Mouse (Mus musculus) liver, adult 2 months (tissue): ENCODE results near the gene Lmtk3. TPM values are rescaled to one million over a fixed set of nuclear protein-coding genes. Genes with fewer than 3 reads are reported as not detected.

Experiments
- DNase-seq: peaks from one replicate; pipeline ENCODE4 v3.0.0-alpha.2; 2011; ENCODE audit warnings: low read depth, low spot score; ENCODE audit errors: extremely low read depth
- H3K27ac ChIP-seq: fragments of 200-500 bp; replicated peaks from 2 replicates; pipeline ENCODE4 v1.5.1; 2012; ENCODE audit warnings: low read depth, mild to moderate bottlenecking, control low read depth, inconsistent platforms, low read length; ENCODE audit not compliant: insufficient read depth
- H3K27me3 ChIP-seq: fragments of 200-500 bp; 2 replicates; pipeline ENCODE4 v1.6.1; 2012; ENCODE audit warnings: mild to moderate bottlenecking, moderate library complexity, low read length, inconsistent platforms; ENCODE audit not compliant: control insufficient read depth, insufficient read depth
- H3K36me3 ChIP-seq: fragments of 200-500 bp; 2 replicates; pipeline ENCODE4 v1.6.1; 2012; ENCODE audit warnings: low read length, inconsistent platforms; ENCODE audit not compliant: control insufficient read depth, insufficient read depth
- H3K4me1 ChIP-seq: fragments of 200-500 bp; 2 replicates; pipeline ENCODE4 v1.6.1; 2011; ENCODE audit warnings: low read length; ENCODE audit not compliant: control insufficient read depth, insufficient read depth
- H3K4me3 ChIP-seq: fragments of 200-500 bp; 2 replicates; pipeline ENCODE4 v1.5.1; 2011; ENCODE audit warnings: low read depth, mild to moderate bottlenecking, control low read depth, low read length, moderate library complexity; ENCODE audit not compliant: insufficient read depth
- H3K79me2 ChIP-seq: fragments of 200-500 bp; 2 replicates; pipeline ENCODE4 v1.6.1; 2012; ENCODE audit warnings: inconsistent platforms, mild to moderate bottlenecking, low read length, moderate library complexity; ENCODE audit not compliant: control insufficient read depth, insufficient read depth
- H3K9ac ChIP-seq: fragments of 200-500 bp; 2 replicates; pipeline ENCODE4 v1.6.1; 2012; ENCODE audit warnings: low read depth, mild to moderate bottlenecking, control low read depth, inconsistent platforms, low read length
- CTCF ChIP-seq: fragments of 200-500 bp; IDR thresholded peaks from 2 replicates; pipeline ENCODE4 v1.5.1; 2011; ENCODE audit warnings: low read depth, low read length, control low read depth
- POLR2A ChIP-seq: fragments of 200-500 bp; IDR thresholded peaks from 2 replicates; pipeline ENCODE4 v1.6.1; 2011; ENCODE audit warnings: low read length, control low read depth; ENCODE audit not compliant: insufficient read depth; ENCODE audit errors: extremely low read depth
- WGBS: fragments of 180-500 bp; shearing (Covaris S2); methylation state at CpG from one replicate; pipeline ENCODE4 v1.1.7; 2018; 5-methylcytosine and 5-hydroxymethylcytosine counted together
- polyA plus RNA-seq: library from polyadenylated mRNA; depleted of rRNA; stranded (reverse); fragments of >200 nt; gene quantifications from 2 replicates; pipeline ENCODE4 v1.2.3, GENCODE M21; 2012
- total RNA-seq: library from RNA; depleted of rRNA; stranded (reverse); fragments of >200 nt; gene quantifications from 2 replicates; pipeline ENCODE4 v1.2.3, GENCODE M21; 2014

Lmtk3 gene
- total and polyA plus RNA-seq, 2 experiments: 0.02 TPM; not detected in 1

DNA sequence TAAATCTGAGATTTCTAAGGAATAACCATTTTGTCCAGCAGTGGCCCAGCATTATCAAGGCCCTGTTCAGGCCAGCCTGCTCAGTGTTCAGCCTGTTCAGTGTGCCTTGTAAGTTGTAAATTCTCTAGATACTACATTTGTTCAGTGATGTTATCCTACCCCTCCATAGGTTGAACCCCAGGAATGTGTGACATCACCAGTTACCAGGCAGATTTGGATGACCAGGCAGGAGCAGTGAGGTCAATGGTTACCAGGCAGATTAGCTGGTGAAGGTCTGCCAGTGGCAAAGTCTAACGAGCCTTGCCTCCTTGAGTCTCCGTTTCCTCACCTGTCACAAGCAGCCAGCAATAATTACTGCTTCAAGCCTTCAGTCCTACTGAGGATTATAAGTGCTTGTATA, 39.2 kb upstream of the Lmtk3 start:
- TF ChIP-seq CTCF (no peak), POLR2A (no peak)
- Histone ChIP-seq H3K27me3 (no peaks in the 10 kb centered on the region; the same call in 1 of the 2 replicates), H3K4me3 (no peak overlapping the region), H3K9ac (no peak overlapping the region), H3K4me1 (no peaks in the 10 kb centered on the region), H3K27ac (no peak overlapping the region), H3K79me2 (no peaks in the 10 kb centered on the region), H3K36me3 (no peaks in the 10 kb centered on the region)
- 16% methylated on average over 2 of the region's 2 CpGs for WGBS
- DNase-seq: peak; percentile 41

DNA sequence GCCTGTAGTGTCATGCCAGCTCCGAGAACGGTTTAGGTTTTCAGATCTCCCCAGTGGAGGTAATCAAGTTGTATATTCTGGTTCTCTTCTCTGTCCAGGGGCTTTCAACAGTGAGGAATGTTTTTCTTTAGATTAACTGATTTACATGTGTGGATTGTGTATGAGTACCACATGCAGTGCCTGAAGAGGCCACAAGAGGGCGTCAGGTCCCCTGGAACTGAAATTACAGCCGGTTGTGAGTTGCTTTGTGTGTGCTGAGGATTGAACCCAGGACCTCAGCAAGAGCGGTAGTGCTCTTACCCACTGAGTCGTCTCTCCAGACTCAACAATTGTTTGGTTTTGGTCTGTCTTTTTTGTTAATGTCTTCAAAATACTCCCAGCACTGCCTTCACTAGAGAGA, 37.0 kb upstream of the Lmtk3 start:
- Histone ChIP-seq H3K27me3 (no peaks in the 10 kb centered on the region; the same call in none of the 2 replicates), H3K9ac (no peak overlapping the region), H3K36me3 (no peaks in the 10 kb centered on the region), H3K79me2 (no peaks in the 10 kb centered on the region), H3K27ac (no peak overlapping the region), H3K4me3 (no peak overlapping the region), H3K4me1 (no peaks in the 10 kb centered on the region)
- TF ChIP-seq POLR2A (no peak), CTCF (peak; percentile 57; the same call in 1 of the 2 replicates)
- no peak for DNase-seq
- WGBS: 73% methylated on average over 6 of the region's 6 CpGs

DNA sequence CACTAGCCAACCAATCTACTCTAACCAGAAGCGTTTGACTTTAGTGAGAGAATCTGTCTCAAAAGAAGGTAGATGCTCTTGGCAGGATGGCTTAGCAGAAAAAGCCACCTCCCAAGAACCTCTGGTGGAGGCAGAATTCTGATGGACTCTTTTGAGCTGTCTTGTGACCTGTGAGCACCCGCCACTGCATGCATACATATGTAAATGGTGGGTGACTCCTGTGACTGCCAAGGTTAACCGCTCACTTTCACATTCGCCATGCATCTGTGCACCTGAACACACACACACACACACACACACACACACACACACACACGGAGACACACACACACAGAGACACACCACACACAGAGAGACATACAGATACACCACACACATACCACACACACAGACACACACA, 36.1 kb upstream of the Lmtk3 start:
- Histone ChIP-seq H3K79me2 (no peaks in the 10 kb centered on the region), H3K4me3 (no peak overlapping the region), H3K27ac (no peak overlapping the region), H3K4me1 (no peaks in the 10 kb centered on the region), H3K9ac (no peak overlapping the region), H3K27me3 (no peaks in the 10 kb centered on the region; the same call in none of the 2 replicates), H3K36me3 (no peaks in the 10 kb centered on the region)
- WGBS: 90% methylated on average over 5 of the region's 5 CpGs
- DNase-seq: no peak
- TF ChIP-seq POLR2A: no peak

DNA sequence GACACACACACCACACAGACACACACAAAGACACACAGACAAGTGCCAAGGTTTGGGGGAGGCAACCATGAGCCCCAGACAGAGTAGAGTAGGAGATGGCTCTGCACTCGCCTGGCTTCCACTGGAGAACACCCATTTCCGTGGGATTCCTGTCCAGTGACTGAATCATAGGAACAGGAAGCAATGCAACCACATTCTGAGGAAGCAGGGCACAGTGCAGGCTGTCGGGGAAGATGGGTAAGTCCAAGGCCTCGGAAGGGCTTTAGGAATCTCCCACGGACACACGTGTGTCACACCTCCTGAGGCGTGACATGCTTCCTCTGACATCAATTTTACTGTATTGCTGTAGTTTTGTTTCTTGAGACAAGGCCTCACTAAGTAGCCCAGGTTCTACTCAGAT, 35.4 kb upstream of the Lmtk3 start:
- 70% methylated on average over 7 of the region's 7 CpGs for WGBS
- Histone ChIP-seq H3K4me1 (no peaks in the 10 kb centered on the region), H3K79me2 (no peaks in the 10 kb centered on the region), H3K27ac (no peak overlapping the region), H3K9ac (no peak overlapping the region), H3K4me3 (no peak overlapping the region), H3K36me3 (no peaks in the 10 kb centered on the region), H3K27me3 (no peaks in the 10 kb centered on the region; the same call in none of the 2 replicates)
- TF ChIP-seq POLR2A (no peak), CTCF (no peak)
- DNase-seq: no peak

DNA sequence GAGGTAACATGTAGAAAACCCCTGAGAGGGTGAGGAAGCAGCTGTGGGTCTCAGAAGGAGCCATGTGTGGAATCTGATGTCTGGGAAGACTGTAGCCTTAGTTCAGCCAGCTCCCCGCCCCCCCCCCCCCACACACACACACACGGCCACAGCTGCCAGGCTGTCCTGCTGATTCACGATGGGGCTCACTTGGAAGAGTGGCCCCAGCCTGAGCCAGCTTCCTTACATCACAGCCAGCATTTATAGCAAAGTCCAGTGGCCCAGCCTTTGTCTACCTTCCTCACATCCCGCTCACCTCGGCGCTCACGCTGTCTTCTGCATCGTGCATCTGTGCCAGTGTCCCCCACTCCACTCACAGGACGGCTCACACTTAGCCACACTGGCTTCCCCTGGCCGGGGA, 34.1 kb upstream of the Lmtk3 start:
- WGBS: 46% methylated on average over 10 of the region's 10 CpGs
- Histone ChIP-seq H3K27me3 (no peaks in the 10 kb centered on the region; the same call in none of the 2 replicates), H3K9ac (no peak overlapping the region), H3K4me1 (no peaks in the 10 kb centered on the region), H3K79me2 (no peaks in the 10 kb centered on the region), H3K27ac (no peak overlapping the region), H3K4me3 (no peak overlapping the region), H3K36me3 (no peaks in the 10 kb centered on the region)
- no peak for DNase-seq
- TF ChIP-seq CTCF: no peak
- TF ChIP-seq POLR2A: no peak

DNA sequence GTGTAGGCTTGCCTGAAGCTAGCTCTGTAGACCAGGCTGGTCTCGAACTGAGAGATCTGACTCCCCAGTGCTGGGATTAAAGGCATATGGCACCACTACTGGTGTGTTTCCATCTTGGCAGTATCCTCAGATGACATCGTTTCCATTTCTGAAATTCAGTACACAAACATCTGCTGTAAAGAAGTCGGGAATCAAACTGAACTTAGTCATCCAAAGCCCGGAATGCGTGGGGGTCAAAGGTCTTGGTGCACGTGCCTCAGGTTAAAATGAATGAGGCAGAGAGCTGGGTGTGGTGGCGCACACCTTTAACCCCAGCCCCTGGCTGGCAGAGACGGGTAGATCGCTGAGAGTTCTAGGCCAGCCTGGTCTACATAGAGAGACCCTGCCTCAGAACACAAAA, 33.4 kb upstream of the Lmtk3 start:
- no peak overlapping the region for H3K27ac ChIP-seq

More for the DNA sequence above, 33.4 kb upstream of the Lmtk3 start:
- 46% methylated on average over 9 of the region's 9 CpGs for WGBS
- Histone ChIP-seq H3K27me3 (no peaks in the 10 kb centered on the region; the same call in none of the 2 replicates), H3K36me3 (no peaks in the 10 kb centered on the region), H3K9ac (no peak overlapping the region), H3K4me3 (no peak overlapping the region), H3K79me2 (no peaks in the 10 kb centered on the region), H3K4me1 (no peaks in the 10 kb centered on the region)
- no peak for TF ChIP-seq POLR2A
- TF ChIP-seq CTCF: no peak
- peak; percentile 12 for DNase-seq
